Mouse (Mus musculus) skeletal muscle tissue, adult 2 months (tissue): Measurements from ENCODE around the gene Dlx6.

ENCODE experiments used
- DNase-seq: peaks from one replicate; pipeline ENCODE4 v3.0.0-alpha.2; 2012; ENCODE audit warnings: low read depth, low spot score

The Dlx6 gene

DNA sequence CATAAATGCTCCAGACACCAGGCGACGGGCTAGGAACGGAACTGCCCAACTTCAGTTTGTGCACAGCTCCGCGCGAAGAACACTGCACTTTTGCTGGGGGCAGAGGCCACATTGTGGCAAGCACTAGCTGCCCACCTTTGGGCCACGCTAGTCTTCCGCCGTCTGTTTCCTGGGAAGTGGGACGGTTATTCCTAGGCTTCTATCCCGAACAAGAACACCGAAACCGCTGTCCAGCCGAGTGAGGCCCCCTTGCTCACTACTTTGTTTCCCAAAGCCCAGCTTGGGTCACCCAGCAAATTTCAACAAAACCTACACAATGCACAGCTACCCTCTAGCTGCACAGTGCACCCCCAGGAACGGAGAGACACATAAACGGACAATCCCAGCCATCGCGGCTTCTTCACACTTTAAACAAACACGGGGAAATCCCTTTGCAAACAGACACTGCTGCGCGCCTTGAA lies 3.2 kb upstream of the Dlx6 start:
- no peak for DNase-seq

DNA sequence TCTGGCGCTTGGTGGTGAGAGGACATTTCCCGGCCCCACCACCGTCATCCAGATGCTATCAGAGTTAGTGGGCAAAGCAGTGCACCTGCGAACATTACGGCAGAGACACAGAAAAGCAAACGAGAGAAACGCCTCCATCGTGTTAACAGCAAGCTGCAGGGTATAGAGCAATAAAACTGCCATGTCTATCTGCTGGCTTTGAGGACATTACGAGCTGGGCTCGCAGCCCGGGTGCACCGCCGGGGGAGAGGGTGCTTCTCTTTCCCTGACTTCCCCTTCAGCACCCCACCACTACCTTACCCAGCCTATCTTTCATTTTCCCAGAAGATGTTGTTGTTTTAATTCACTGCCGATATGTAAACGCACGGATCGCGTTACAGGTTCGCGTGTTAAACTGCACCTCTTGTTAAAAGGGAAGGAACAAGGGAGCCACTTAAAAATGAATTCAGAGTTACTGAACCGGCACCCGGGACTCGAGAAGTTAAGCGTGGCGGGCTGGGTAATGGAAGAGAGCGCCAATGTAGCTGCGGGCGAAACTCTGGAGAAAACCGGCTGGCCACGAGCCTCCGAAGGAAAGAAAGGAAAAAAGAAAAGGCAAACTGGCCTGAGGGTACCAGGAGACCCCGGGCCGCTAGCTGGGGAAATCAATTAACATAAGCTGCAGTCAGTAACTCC lies 2.6 kb upstream of the Dlx6 start:
- DNase-seq = no peak

- no peak for DNase-seq
Measured at GRCm38 (mm10) chr6:6861086-6861797, 1.9 kb upstream of the Dlx6 start.

DNA sequence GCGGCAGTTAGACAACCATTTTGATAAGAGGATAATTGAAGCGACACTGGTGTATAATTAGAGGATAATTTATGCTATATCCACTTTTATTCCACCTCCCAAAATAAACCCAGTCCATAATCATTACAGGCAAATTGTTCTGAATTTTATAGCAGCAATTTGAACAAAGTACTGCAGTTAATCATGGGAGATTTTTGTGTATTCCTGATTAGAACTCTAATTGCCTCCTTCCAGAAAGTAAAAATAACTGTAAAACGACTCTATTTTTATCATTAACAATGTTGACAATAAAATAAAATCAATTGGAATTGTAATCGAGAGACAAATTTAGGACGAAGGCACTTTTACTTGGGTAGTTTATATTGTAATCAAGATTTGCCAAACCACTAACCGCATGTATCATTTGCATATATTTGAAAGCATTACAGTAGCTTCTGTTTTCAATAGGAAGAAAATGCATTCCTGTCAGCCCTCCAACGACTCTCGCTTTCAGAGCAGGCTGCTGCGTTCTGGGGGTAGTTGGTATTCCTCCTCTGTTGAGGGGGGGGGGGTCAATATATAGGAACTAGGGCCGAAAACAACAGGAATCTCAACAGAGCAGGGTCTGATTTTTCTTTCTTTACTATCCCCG lies 1.2 kb upstream of the Dlx6 start:
- DNase-seq = no peak

DNA sequence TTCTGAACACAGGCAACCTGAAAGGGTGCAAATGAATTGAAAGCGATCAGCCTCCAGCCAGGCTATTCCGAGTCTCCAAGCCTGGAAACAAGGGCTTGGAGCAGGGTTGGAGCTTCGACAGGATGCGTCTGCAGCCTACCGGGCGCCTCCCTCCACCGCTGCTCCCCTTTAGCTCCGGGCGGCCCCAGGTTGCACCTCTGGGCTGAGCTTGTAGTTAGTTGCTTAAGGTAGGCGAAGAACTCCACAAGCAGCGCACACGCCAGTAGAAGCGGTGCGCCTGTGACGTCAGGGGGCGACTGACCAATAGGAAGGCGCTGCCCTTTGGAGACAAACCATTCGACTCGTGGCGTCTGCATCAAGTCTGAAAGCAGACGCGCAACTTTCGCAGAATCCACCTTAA lies 523 bp upstream of the Dlx6 start:
- DNase-seq = peak; percentile 9

- DNase-seq = no peak
Measured at GRCm38 (mm10) chr6:6863955-6864354, 821 bp downstream of the Dlx6 start.

GRCm38 (mm10) chr6:6864441-6865440 lies 1.6 kb downstream of the Dlx6 start:
- DNase-seq = no peak

DNA sequence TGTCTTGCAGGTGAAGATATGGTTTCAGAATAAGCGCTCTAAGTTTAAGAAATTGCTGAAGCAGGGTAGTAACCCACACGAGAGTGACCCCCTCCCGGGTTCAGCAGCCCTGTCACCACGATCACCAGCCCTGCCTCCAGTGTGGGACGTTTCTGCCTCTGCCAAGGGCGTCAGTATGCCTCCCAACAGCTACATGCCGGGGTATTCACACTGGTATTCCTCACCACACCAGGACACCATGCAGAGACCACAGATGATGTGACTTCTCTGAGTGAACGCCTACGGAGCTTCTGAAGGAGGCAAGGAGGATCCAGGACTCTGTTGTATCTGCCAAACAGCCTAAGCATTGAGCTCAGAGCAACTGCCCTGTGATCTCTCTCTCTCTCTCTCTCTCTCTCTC lies 3.9 kb downstream of the Dlx6 start:
- DNase-seq = no peak

GRCm38 (mm10) chr6:6869041-6869685 lies 6.0 kb downstream of the Dlx6 start:
- DNase-seq = no peak

DNA sequence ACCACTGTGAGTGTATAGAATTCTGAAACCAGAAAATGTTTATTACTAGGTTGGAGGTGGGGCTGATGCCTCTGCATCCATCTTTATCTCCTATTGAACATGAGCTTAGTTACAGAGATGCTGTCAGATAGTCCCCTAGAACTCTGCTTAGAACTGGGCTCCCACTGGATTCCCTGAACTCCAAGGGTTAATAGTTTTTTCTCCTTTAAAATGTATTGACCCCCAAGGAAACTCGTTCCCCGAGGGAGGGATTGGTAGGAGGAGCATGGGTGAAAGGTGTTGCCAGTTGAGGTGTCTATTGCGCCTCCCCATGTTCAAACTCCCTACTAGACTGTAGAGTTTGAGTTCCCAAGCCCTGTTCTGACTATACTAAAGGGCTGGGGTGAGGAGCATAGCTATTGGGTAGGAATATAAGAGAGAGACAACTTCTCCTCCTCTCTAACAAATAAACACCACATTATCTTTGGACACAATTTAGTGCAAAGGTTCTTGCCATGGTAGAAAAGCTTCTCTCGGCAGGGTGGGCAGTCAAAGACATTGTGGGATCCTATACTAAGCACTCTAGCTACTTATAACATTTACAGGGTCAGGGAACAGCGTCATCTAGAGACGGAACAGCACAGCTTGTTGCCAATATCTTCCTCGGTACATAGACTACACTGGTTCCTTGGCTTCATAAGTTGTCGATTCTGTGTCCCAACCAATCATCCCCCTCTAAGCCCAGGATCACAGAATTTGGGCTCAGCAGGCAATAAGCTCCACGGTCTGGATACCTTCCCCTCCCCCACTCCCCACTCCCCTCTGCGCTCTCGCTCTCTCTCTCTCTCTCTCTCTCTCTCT lies 7.0 kb downstream of the Dlx6 start:
- DNase-seq = no peak

GRCm38 (mm10) chr6:6870876-6871420 lies 7.8 kb downstream of the Dlx6 start:
- no peak for DNase-seq

DNA sequence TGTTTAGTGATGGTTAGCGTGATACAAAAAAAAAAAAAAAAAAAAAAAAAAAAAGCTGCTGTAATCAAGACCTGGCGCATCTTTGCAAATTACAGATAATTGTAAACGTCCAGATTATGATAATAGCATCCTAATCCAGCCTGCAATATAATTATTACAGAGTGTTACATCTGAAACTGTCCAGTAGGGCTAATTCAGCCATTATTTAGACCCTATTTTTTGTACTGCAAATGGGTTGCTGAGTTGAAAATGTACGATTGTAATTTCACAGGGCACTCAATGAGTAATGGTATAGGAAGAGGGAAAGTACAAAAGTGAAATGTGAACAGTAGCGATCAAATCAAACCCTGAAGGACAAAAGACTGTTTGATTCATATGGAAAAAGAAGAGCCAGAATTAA lies 8.6 kb downstream of the Dlx6 start:
- no peak for DNase-seq

DNA sequence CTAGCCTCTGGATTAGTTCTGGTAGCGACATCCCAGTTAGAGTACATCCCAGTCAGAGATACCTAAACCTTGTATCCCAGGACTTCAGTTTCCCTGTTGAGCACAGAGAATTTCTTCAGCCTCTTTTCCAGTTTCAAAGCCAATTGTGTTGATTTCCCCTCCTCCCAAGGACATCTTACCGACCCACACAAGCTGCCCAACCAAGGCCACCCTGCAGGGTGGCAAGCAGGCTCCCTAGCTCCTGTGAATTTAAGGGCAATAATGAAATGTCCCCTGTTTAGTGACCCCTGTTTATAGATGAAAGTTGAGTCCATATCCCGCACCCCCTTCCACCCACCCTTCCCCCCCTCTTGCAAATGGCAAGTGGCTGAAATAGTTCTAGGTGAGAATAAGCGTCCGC lies 9.7 kb downstream of the Dlx6 start:
- DNase-seq = no peak

DNA sequence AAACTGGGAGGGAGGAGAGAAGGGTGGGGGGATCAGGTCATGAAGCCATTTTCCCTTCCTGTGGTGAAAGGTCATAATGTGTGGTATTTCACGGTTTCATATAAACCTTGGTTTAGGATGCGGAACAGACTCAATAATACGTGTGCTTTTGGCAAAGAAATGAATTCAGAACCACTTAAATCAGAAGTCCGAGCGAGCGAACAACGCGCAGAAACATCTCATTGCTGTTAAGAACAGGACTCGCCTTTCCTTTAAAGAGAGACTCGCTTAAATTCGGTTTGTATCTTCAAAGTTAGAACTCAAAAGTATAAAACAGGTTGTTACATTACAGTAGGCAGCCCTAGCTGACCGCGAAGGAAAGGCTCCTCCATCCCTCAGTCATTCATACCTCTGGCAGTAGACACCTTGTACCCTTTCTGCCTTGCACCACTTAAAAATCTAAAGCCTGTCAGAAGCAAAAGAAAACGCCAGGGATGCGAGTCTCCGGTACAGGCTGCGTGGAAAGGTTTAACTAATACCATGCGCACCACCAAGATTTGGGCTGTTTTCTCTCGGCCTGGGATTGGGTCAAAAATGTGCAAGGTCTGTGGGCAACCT lies 10.4 kb downstream of the Dlx6 start:
- DNase-seq = no peak

DNA sequence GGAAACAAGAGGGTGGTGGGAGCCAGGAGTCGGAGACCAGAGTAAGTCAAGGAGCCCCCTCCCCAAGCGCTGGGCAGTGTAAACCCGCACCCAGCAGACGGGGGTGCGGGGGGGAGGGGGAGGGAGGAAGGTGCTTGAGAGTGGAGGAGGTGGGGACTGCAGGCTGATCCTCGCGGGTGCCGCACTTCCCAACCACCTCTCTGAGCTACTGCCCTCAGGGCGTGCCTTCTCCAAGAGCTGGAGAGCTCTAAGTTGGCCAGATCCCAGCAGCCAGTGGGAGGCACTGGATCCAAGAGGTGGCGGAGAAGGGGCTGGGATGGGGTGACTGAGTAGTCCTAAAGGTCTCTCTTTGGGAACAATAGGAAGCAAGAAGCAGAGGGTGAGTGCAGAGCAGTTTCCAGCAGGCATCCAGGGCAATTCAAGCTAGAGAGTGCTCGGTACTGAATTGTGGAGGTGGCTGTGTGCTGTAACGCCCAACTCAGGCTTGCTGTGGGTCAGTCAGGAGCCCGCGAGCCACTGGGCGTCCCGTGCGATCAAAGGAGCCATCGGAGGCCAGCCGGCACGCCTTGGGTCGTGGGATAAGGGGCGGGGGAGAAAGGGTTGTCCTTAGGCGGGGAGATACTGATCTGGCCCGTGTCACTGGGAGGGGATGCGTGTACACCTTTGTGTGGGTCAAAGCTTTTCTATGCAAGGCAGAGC lies 11.1 kb downstream of the Dlx6 start:
- DNase-seq = no peak

GRCm38 (mm10) chr6:6875136-6875535 lies 12.0 kb downstream of the Dlx6 start:
- no peak for DNase-seq

DNA sequence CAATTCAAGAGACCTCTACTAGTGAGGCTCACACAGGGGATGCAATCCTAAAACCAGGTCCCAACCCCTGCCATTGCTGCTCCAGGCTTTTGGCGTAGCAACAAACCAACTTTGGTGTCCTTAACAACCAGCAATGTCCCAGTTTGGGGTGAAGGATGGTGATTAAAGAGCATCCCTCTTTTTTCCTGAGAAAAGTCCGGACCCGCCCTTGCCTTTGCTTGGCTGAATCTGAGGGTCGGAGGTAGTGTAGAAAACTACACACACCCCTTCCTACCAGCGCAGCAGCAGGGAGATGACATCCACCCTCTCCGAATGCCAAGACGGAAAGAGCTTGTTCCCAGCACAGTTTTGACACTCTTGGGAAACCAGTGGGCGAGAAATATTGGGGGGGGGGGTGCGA lies 12.5 kb downstream of the Dlx6 start:
- DNase-seq = no peak

DNA sequence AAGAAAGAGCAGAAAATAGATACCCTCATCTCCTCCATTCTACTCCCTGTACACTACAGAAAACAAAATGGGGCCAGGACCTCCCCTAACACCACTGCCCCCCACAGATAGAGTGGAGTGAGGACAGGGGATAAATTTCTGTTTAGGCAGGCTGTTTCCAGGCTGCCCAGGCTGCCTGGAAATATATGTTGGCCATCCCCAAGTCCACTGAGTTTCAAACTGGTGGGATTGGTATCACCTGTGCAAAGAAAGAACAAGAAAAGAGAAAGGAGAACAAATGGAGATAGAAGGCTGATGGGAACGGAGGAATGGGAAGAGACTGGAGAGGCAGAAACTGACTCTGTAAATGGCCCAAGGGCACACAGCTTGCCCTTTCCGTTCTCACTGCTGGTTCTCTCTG lies 13.1 kb downstream of the Dlx6 start:
- DNase-seq = no peak

GRCm38 (mm10) chr6:6876731-6877130 lies 13.6 kb downstream of the Dlx6 start:
- DNase-seq = no peak
